Mouse (Mus musculus): ENCODE measurements around the gene AW011738. TPM values are rescaled to one million over a fixed set of nuclear protein-coding genes. Genes with fewer than 3 reads are reported as not detected.

AW011738 gene
- polyA plus RNA-seq, 1 experiment from 2014 or later = 0.96 TPM

- Histone ChIP-seq H3K36me3 (ENCODE audit: control insufficient read depth, insufficient read depth, low read length) (peaks cover 42% of the 10 kb centered on the region), H3K4me3 (replicated peaks; ENCODE audit: low read depth, low read length) (no peak overlapping the region), H3K27me3 (ENCODE audit: control insufficient read depth, insufficient read depth, low read length) (no peaks in the 10 kb centered on the region), H3K4me2 (ENCODE audit: low read length) (no peak overlapping the region), H3K9me3 (ENCODE audit: control insufficient read depth, low read length) (no peaks in the 10 kb centered on the region), H3K27ac (replicated peaks; ENCODE audit: low read depth, low read length) (no peak overlapping the region), H3K9ac (replicated peaks; ENCODE audit: low read length) (no peak overlapping the region), H3K4me1 (ENCODE audit: control insufficient read depth, insufficient read depth, low read length) (no peaks in the 10 kb centered on the region)
- DNase-seq (peak; percentile 21), ATAC-seq (ENCODE audit: low FRiP score, low TSS enrichment) (no peak)
- 32% methylated on average over 18 of the region's 18 CpGs for WGBS
Measured at GRCm38 (mm10) chr4:156227752-156228392, 24.8 kb downstream of the AW011738 start.

DNA sequence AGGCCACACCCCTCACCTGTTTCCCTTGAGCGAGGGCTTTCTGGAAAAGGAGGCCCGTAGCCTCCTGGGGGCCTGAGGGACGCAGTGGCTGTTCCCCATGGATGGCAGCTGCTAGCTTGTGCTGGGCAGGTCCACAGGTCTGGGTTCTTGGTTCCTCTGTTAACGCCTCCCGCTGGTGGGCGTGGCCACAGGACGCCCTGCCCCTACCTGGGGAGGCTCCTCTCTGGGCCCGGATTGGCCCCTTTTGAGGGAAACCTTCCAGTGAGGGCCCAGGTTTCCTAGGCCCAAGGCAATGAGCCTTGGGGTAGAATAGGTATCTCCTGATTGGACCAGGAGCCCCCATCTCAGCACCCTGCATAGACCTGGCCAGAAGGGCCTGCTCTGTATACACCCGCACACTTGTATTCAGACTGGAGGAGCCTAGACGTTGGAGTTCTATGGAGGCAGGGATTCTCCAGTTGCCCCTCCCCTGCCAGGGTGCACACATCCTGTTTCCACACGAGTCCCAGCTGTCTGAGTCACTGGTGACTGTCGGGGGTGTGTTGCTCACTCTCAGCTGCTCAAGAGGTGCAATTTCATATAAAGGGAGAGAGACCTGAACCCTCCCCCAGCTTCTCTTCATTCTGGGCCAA is 25.4 kb downstream of the AW011738 start:
- no peak overlapping the region for H3K4me2 ChIP-seq (ENCODE audit: low read length)
- DNase-seq (no peak), ATAC-seq (ENCODE audit: low FRiP score, low TSS enrichment) (no peak)
- no peak overlapping the region for H3K27ac ChIP-seq (replicated peaks; ENCODE audit: low read depth, low read length)
- no peak overlapping the region for H3K4me3 ChIP-seq (replicated peaks; ENCODE audit: low read depth, low read length)
- H3K27me3 ChIP-seq (ENCODE audit: control insufficient read depth, insufficient read depth, low read length) = no peaks in the 10 kb centered on the region
- H3K4me1 ChIP-seq (ENCODE audit: control insufficient read depth, insufficient read depth, low read length) = peaks cover 5% of the 10 kb centered on the region
- 28% methylated on average over 12 of the region's 12 CpGs for WGBS
- H3K36me3 ChIP-seq (ENCODE audit: control insufficient read depth, insufficient read depth, low read length) = peaks cover 46% of the 10 kb centered on the region
- no peaks in the 10 kb centered on the region for H3K9me3 ChIP-seq (ENCODE audit: control insufficient read depth, low read length)
- no peak overlapping the region for H3K9ac ChIP-seq (replicated peaks; ENCODE audit: low read length)

GRCm38 (mm10) chr4:156234021-156234501 is 31.0 kb downstream of the AW011738 start:
- Histone ChIP-seq H3K36me3 (ENCODE audit: control insufficient read depth, insufficient read depth, low read length) (peaks cover 62% of the 10 kb centered on the region), H3K9me3 (ENCODE audit: control insufficient read depth, low read length) (no peaks in the 10 kb centered on the region), H3K4me3 (replicated peaks; ENCODE audit: low read depth, low read length) (peak overlapping the region; percentile 89), H3K4me1 (ENCODE audit: control insufficient read depth, insufficient read depth, low read length) (peaks cover 13% of the 10 kb centered on the region), H3K9ac (replicated peaks; ENCODE audit: low read length) (peak overlapping the region; percentile 73), H3K27ac (replicated peaks; ENCODE audit: low read depth, low read length) (peak overlapping the region; percentile 89), H3K4me2 (ENCODE audit: low read length) (peak overlapping the region; percentile 89), H3K27me3 (ENCODE audit: control insufficient read depth, insufficient read depth, low read length) (no peaks in the 10 kb centered on the region)
- ATAC-seq (ENCODE audit: low FRiP score, low TSS enrichment) = no peak; the same call in 1 of the 2 replicates
- peak; percentile 43 for DNase-seq
- 3% methylated on average over 17 of the region's 17 CpGs for WGBS

- under 1% methylated on average over 40 of the region's 48 CpGs for WGBS
- H3K9ac ChIP-seq (replicated peaks; ENCODE audit: low read length) = peak within 1 kb of the TSS; percentile 73
- H3K9me3 ChIP-seq (ENCODE audit: control insufficient read depth, low read length) = no peaks in the 10 kb centered on the region
- peak within 1 kb of the TSS; percentile 89 for H3K4me2 ChIP-seq (ENCODE audit: low read length)
- peak; percentile 89 for DNase-seq
- ATAC-seq (ENCODE audit: low FRiP score, low TSS enrichment) = peak; percentile 55
- peak within 1 kb of the TSS; percentile 89 for H3K4me3 ChIP-seq (replicated peaks; ENCODE audit: low read depth, low read length)
- peaks cover 13% of the 10 kb centered on the region for H3K4me1 ChIP-seq (ENCODE audit: control insufficient read depth, insufficient read depth, low read length)
- H3K27ac ChIP-seq (replicated peaks; ENCODE audit: low read depth, low read length) = peak within 1 kb of the TSS; percentile 89
- H3K27me3 ChIP-seq (ENCODE audit: control insufficient read depth, insufficient read depth, low read length) = no peaks in the 10 kb centered on the region
- peaks cover 62% of the 10 kb centered on the region for H3K36me3 ChIP-seq (ENCODE audit: control insufficient read depth, insufficient read depth, low read length)
Measured at GRCm38 (mm10) chr4:156234701-156235213, 31.7 kb downstream of the AW011738 start, which contains the start of gene Plekhn1. TSS of gene Plekhn1 (minus strand) at chr4:156234857.

- peaks cover 13% of the 10 kb centered on the region for H3K4me1 ChIP-seq (ENCODE audit: control insufficient read depth, insufficient read depth, low read length)
- DNase-seq = peak; percentile 83
- peak overlapping the region; percentile 87 for H3K27ac ChIP-seq (replicated peaks; ENCODE audit: low read depth, low read length)
- peak overlapping the region; percentile 73 for H3K9ac ChIP-seq (replicated peaks; ENCODE audit: low read length)
- H3K36me3 ChIP-seq (ENCODE audit: control insufficient read depth, insufficient read depth, low read length) = peaks cover 62% of the 10 kb centered on the region
- peak; percentile 28 for ATAC-seq (ENCODE audit: low FRiP score, low TSS enrichment)
- 1% methylated on average over 15 of the region's 15 CpGs for WGBS
- H3K4me2 ChIP-seq (ENCODE audit: low read length) = peak overlapping the region; percentile 89
- H3K27me3 ChIP-seq (ENCODE audit: control insufficient read depth, insufficient read depth, low read length) = no peaks in the 10 kb centered on the region
- H3K9me3 ChIP-seq (ENCODE audit: control insufficient read depth, low read length) = no peaks in the 10 kb centered on the region
- peak overlapping the region; percentile 89 for H3K4me3 ChIP-seq (replicated peaks; ENCODE audit: low read depth, low read length)
Measured at GRCm38 (mm10) chr4:156235360-156235770, 32.3 kb downstream of the AW011738 start.

- DNase-seq = peak; percentile 97
- H3K27ac ChIP-seq (replicated peaks; ENCODE audit: low read depth, low read length) = peak within 1 kb of the TSS; percentile 89
- under 1% methylated on average over 90 of the region's 90 CpGs for WGBS
Measured at GRCm38 (mm10) chr4:156235808-156236533, 32.9 kb downstream of the AW011738 start, which contains the start of gene Noc2l. TSS of gene Noc2l (plus strand) at chr4:156236010.

DNA sequence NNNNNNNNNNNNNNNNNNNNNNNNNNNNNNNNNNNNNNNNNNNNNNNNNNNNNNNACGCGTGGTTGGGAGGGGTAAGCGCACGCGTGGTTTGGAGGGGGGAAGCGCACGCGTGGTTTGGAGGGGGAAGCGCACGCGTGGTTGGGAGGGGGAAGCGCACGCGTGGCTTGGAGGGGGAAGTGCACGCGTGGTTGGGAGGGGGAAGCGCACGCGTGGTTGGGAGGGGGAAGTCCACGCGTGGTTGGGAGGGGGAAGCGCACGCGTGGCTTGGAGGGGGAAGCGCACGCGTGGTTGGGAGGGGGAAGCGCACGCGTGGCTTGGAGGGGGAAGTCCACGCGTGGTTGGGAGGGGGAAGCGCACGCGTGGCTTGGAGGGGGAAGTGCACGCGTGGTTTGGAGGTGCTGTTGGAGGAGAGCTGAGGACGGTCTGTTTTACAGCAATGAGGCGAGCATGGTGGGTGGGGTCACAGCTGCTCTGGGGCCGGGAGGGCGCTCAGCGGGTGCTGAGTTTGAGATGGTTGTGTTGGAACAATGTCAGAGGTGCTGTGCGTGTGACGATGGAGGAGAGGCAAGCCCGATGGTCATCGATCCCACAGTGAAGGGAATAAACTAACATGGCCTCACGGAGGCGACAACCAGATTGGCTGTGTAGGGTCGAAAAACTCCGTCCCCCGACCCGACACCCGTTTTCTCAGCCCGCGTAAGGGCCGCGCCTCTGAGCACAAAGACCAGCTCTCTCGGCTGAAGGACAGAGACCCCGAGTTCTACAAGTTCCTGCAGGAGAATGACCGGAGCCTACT is 33.7 kb downstream of the AW011738 start:
- H3K27me3 ChIP-seq (ENCODE audit: control insufficient read depth, insufficient read depth, low read length) = no peaks in the 10 kb centered on the region
- H3K9ac ChIP-seq (replicated peaks; ENCODE audit: low read length) = peak overlapping the region; percentile 73; the same call in 1 of the 2 replicates
- ATAC-seq (ENCODE audit: low FRiP score, low TSS enrichment) (no peak), DNase-seq (peak; percentile 8)
- peak overlapping the region; percentile 87; the same call in 1 of the 2 replicates for H3K27ac ChIP-seq (replicated peaks; ENCODE audit: low read depth, low read length)
- H3K4me1 ChIP-seq (ENCODE audit: control insufficient read depth, insufficient read depth, low read length) = peaks cover 13% of the 10 kb centered on the region
- no peaks in the 10 kb centered on the region for H3K9me3 ChIP-seq (ENCODE audit: control insufficient read depth, low read length)
- H3K36me3 ChIP-seq (ENCODE audit: control insufficient read depth, insufficient read depth, low read length) = peaks cover 62% of the 10 kb centered on the region
- peak overlapping the region; percentile 89 for H3K4me2 ChIP-seq (ENCODE audit: low read length)
- WGBS = 25% methylated on average over 55 of the region's 60 CpGs
- H3K4me3 ChIP-seq (replicated peaks; ENCODE audit: low read depth, low read length) = peak overlapping the region; percentile 89

More at GRCm38 (mm10) chr4:156235808-156236533, 32.9 kb downstream of the AW011738 start, which contains the start of gene Noc2l:
- Histone ChIP-seq H3K9ac (replicated peaks; ENCODE audit: low read length) (peak within 1 kb of the TSS; percentile 73), H3K4me2 (ENCODE audit: low read length) (peak within 1 kb of the TSS; percentile 89), H3K4me1 (ENCODE audit: control insufficient read depth, insufficient read depth, low read length) (peaks cover 13% of the 10 kb centered on the region), H3K4me3 (replicated peaks; ENCODE audit: low read depth, low read length) (peak within 1 kb of the TSS; percentile 89), H3K36me3 (ENCODE audit: control insufficient read depth, insufficient read depth, low read length) (peaks cover 62% of the 10 kb centered on the region), H3K27me3 (ENCODE audit: control insufficient read depth, insufficient read depth, low read length) (no peaks in the 10 kb centered on the region), H3K9me3 (ENCODE audit: control insufficient read depth, low read length) (no peaks in the 10 kb centered on the region)
- peak; percentile 89 for ATAC-seq (ENCODE audit: low FRiP score, low TSS enrichment)
